Mouse (Mus musculus): ENCODE measurements at regions not wholly inside any gene's neighbourhood (a gene's known extent, or its start where the extent isn't known, plus 50 kb on each side); places are given as distances from the start of the nearest gene placed in this dataset.

GRCm38 (mm10) chr13:75204417-75204816 lies 114.8 kb downstream of the Pcsk1 start:
- DNase-seq (ENCODE audit: low spot score in 2 of 2), result peak in 1 of 2 experiments; percentile 26

GRCm38 (mm10) chr13:75223944-75224343 lies 134.3 kb downstream of the Pcsk1 start:
- no peak for DNase-seq (ENCODE audit: low spot score in 2 of 2)

GRCm38 (mm10) chr13:75225581-75226297 lies 136.1 kb downstream of the Pcsk1 start:
- DNase-seq (ENCODE audit: low spot score in 2 of 2), result no peak

- DNase-seq (ENCODE audit: low spot score in 2 of 2), result peak; percentile 62 to 80
These were observed 138.1 kb downstream of the Pcsk1 start for GRCm38 (mm10) chr13:75227616-75228277.

- peak; percentile 33 to 34 for DNase-seq (ENCODE audit: low spot score in 2 of 2)
These were observed 146.8 kb downstream of the Pcsk1 start for GRCm38 (mm10) chr13:75236424-75236823.
